Mouse (Mus musculus): ENCODE data around the gene Hist2h2ac. TPM values are rescaled to one million over a fixed set of nuclear protein-coding genes. Genes with fewer than 3 reads are reported as not detected.
A peak's percentile ranks its signal among the peaks of the same experiment; 100 is the strongest.

Hist2h2ac gene
- polyA plus RNA-seq, 1 experiment = 7.3 TPM

GRCm38 (mm10) chr3:96264404-96264949 lies 43.8 kb upstream of the Hist2h2ac start:
- H3K36me3 ChIP-seq (ENCODE audit: control insufficient read depth, insufficient read depth, low read length) = no peaks in the 10 kb centered on the region
- no peak for TF ChIP-seq POLR2A (IDR thresholded peaks at IDR 0.05; ENCODE audit: control insufficient read depth, low read depth, low read length)
- no peak for TF ChIP-seq CTCF (IDR thresholded peaks at IDR 0.05; ENCODE audit: control insufficient read depth, insufficient read depth, insufficient replicate concordance, low read depth, low read length)

DNA sequence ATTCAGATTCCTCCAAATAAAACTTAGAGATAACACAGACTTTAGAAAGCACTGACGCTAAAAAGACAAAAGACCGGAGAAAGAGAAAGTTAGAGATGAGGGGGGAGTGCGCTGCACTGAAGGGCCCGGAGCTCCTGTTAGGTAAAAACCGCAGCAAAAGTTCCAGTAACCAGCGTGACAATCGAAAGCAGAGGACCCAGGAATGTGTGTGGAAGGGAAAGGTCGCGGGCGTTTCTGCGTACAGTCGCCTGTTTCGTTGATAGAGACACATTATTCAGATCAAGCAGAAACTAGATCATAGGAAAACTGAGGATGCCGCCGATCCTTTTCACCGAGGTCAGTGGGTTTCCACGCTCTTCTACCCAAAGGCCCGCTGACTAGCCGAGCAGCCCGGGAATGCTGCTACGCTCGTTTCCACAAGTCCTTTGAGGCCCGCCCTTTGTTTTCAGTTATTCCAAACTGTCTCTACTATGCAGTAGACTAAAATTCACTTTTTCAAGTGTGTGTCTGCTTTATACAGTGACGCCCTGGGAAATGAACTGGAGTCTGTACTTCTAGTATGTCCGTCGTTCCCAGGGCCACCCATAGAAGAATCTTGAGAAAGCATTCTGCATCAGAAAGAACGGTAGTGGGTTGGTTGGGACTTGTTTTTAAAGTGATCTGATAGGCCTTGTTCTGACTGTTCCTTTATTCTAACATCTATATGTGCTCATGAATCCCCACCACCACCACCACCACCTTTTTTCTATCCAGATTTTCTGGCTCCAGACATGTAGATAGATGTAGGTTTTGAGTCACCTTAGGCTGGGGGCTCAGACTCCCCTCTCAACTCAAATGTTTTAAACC lies 43.1 kb upstream of the Hist2h2ac start:
- Histone ChIP-seq H3K36me3 (ENCODE audit: control insufficient read depth, insufficient read depth, low read length) (no peaks in the 10 kb centered on the region), H3K4me3 (ENCODE audit: control insufficient read depth, low read depth, low read length) (peak overlapping the region; percentile 51), H3K27ac (ENCODE audit: control insufficient read depth, insufficient read depth, low read depth, low read length) (peak overlapping the region; percentile 51), H3K4me1 (ENCODE audit: control insufficient read depth, insufficient read depth, low read length) (peaks cover 9% of the 10 kb centered on the region), H3K27me3 (ENCODE audit: control insufficient read depth, insufficient read depth, low read length) (no peaks in the 10 kb centered on the region; the same call in 1 of the 2 replicates)
- TF ChIP-seq CTCF (IDR thresholded peaks at IDR 0.05; ENCODE audit: control insufficient read depth, insufficient read depth, insufficient replicate concordance, low read depth, low read length) (no peak), POLR2A (IDR thresholded peaks at IDR 0.05; ENCODE audit: control insufficient read depth, low read depth, low read length) (no peak)

More at GRCm38 (mm10) chr3:96264404-96264949, 43.8 kb upstream of the Hist2h2ac start:
- Histone ChIP-seq H3K27me3 (ENCODE audit: control insufficient read depth, insufficient read depth, low read length) (no peaks in the 10 kb centered on the region; the same call in 1 of the 2 replicates), H3K4me1 (ENCODE audit: control insufficient read depth, insufficient read depth, low read length) (peaks cover 12% of the 10 kb centered on the region), H3K4me3 (ENCODE audit: control insufficient read depth, low read depth, low read length) (no peak overlapping the region), H3K27ac (ENCODE audit: control insufficient read depth, insufficient read depth, low read depth, low read length) (no peak overlapping the region)

GRCm38 (mm10) chr3:96262979-96263550 lies 42.4 kb upstream of the Hist2h2ac start, which contains the start of gene Hist2h4:
Gene Hist2h4 (minus strand): TSS chr3:96263311.
- Histone ChIP-seq H3K36me3 (ENCODE audit: control insufficient read depth, insufficient read depth, low read length) (no peaks in the 10 kb centered on the region), H3K27me3 (ENCODE audit: control insufficient read depth, insufficient read depth, low read length) (no peaks in the 10 kb centered on the region; the same call in 1 of the 2 replicates), H3K4me1 (ENCODE audit: control insufficient read depth, insufficient read depth, low read length) (peaks cover 6% of the 10 kb centered on the region), H3K27ac (ENCODE audit: control insufficient read depth, insufficient read depth, low read depth, low read length) (peak within 1 kb of the TSS; percentile 83), H3K4me3 (ENCODE audit: control insufficient read depth, low read depth, low read length) (peak within 1 kb of the TSS; percentile 87)
- TF ChIP-seq CTCF (IDR thresholded peaks at IDR 0.05; ENCODE audit: control insufficient read depth, insufficient read depth, insufficient replicate concordance, low read depth, low read length) (no peak), POLR2A (IDR thresholded peaks at IDR 0.05; ENCODE audit: control insufficient read depth, low read depth, low read length) (peak; percentile 74; the same call in 1 of the 2 replicates)

DNA sequence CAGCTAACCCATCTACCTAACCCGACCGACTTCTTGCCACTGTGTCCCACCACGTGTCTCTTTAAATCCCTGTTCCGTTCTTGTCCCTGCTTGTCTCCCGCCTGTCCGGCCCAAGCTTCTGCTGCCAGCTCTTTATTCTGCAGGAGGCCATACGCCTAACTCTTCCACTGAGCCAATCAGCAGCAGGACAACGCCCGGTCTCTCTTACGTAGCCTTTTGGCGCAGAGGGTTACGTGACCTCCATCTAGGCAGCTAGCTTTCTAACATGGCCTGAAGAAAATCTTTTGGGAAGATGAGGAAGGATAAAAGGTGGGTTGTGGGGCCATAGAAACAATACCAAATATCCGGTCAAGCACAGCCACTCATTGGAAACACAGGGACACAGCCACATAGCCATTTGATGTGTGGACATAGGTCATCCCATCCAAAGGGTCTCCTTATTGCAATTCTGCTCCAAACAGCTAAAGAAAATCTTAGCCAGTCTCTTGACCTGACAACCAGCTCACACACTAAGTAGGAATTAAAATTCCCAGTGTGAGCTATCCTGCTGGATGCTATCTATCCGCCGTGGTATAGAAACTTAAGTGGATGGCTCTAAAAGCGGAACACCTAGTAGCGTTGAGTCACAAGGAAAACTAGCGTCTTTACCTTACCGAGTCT lies 41.7 kb upstream of the Hist2h2ac start:
- H3K4me3 ChIP-seq (ENCODE audit: control insufficient read depth, low read depth, low read length) = peak overlapping the region; percentile 87
- peak; percentile 35; the same call in 1 of the 2 replicates for TF ChIP-seq POLR2A (IDR thresholded peaks at IDR 0.05; ENCODE audit: control insufficient read depth, low read depth, low read length)
- TF ChIP-seq CTCF (IDR thresholded peaks at IDR 0.05; ENCODE audit: control insufficient read depth, insufficient read depth, insufficient replicate concordance, low read depth, low read length) = no peak

DNA sequence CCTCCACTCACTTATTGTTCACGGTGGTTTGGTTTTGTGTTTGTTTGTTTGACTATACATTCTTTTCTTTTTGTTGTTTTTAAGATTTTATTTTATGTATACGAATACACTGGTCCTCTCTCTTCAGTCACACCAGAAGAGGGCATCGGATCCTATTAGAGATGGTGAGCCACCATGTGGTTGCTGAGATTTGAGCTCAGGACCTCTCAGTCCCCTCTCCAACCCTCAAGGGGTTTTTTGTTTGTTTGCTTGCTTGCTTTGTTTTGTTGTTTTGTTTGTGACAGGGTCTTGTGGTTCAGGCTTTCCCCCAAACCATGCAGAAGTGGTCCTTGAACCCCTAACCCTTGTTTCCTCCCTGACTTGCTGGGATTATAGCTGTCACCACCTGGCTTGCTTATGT lies 40.9 kb upstream of the Hist2h2ac start:
- Histone ChIP-seq H3K4me3 (ENCODE audit: control insufficient read depth, low read depth, low read length) (no peak overlapping the region), H3K36me3 (ENCODE audit: control insufficient read depth, insufficient read depth, low read length) (no peaks in the 10 kb centered on the region), H3K27me3 (ENCODE audit: control insufficient read depth, insufficient read depth, low read length) (no peaks in the 10 kb centered on the region; the same call in 1 of the 2 replicates), H3K27ac (ENCODE audit: control insufficient read depth, insufficient read depth, low read depth, low read length) (peak overlapping the region; percentile 34; the same call in 1 of the 2 replicates), H3K4me1 (ENCODE audit: control insufficient read depth, insufficient read depth, low read length) (peaks cover 3% of the 10 kb centered on the region)
- TF ChIP-seq CTCF (IDR thresholded peaks at IDR 0.05; ENCODE audit: control insufficient read depth, insufficient read depth, insufficient replicate concordance, low read depth, low read length) (no peak), POLR2A (IDR thresholded peaks at IDR 0.05; ENCODE audit: control insufficient read depth, low read depth, low read length) (no peak)

More for the DNA sequence above, 41.7 kb upstream of the Hist2h2ac start:
- Histone ChIP-seq H3K27ac (ENCODE audit: control insufficient read depth, insufficient read depth, low read depth, low read length) (peak overlapping the region; percentile 83), H3K27me3 (ENCODE audit: control insufficient read depth, insufficient read depth, low read length) (no peaks in the 10 kb centered on the region; the same call in 1 of the 2 replicates), H3K4me1 (ENCODE audit: control insufficient read depth, insufficient read depth, low read length) (peaks cover 3% of the 10 kb centered on the region), H3K36me3 (ENCODE audit: control insufficient read depth, insufficient read depth, low read length) (no peaks in the 10 kb centered on the region)

DNA sequence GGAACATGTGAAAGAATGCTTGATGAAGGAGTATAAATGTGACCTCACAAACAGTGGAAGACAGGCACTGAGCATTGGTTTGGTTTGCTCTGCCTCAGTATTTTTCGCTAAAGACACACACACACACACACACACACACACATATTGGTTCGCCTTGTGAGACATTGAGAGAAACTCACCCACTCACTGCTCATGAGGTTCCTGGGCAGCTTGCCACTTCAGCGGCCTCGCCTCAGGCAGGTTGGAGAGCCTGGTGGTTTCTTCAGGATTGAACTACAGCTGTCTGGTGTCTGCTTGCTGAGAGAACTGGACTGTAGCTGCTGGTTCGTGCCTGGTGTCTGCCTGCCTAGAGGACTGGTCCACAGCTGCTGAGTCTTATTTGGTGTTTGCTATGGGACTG lies 39.5 kb upstream of the Hist2h2ac start:
- no peak overlapping the region for H3K4me3 ChIP-seq (ENCODE audit: control insufficient read depth, low read depth, low read length)
- H3K27me3 ChIP-seq (ENCODE audit: control insufficient read depth, insufficient read depth, low read length) = no peaks in the 10 kb centered on the region; the same call in 1 of the 2 replicates
- H3K27ac ChIP-seq (ENCODE audit: control insufficient read depth, insufficient read depth, low read depth, low read length) = no peak overlapping the region
- no peaks in the 10 kb centered on the region for H3K36me3 ChIP-seq (ENCODE audit: control insufficient read depth, insufficient read depth, low read length)
- H3K4me1 ChIP-seq (ENCODE audit: control insufficient read depth, insufficient read depth, low read length) = peaks cover 3% of the 10 kb centered on the region
- TF ChIP-seq CTCF (IDR thresholded peaks at IDR 0.05; ENCODE audit: control insufficient read depth, insufficient read depth, insufficient replicate concordance, low read depth, low read length) = no peak
